Mouse (Mus musculus): ENCODE data around the gene Gm28827. TPM values are rescaled to one million over a fixed set of nuclear protein-coding genes. Genes with fewer than 3 reads are reported as not detected.
"Not testable (repeated sequence)": the region's sequence is repeated elsewhere in the genome, so short reads cannot be mapped to it uniquely, and the experiment has no call there.

Gene Gm28827
- total RNA-seq (2014; rRNA removed) (not detected in 2 replicates), polyA plus RNA-seq (2012; rRNA removed) (not detected in 2 replicates)

DNA sequence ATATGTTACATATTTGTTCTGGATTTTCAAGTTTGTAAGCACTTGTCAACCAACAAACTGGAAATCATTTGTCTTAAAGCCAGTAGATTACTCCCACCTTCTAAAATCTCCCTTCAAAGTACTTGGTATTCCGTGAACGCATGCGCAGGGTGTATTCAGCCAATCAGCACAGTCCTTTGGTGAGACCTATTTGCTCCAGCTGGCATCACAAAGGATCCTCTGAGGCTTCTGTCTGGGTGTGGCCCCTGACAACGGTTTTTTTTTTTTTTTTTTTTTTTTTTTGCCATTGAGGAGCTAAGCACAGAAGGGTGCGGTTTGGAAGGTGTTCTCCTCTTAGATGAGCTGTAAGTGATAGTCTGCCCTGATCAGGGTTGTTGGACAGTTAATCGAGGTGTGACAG, at the start of gene Gm28827:
Gene Gm28827, plus strand, starts transcription at position 301 of the 400 bp plus-strand sequence.
- H3K79me2 ChIP-seq (ENCODE audit: control insufficient read depth, insufficient read depth, low read length); H3K9ac ChIP-seq (ENCODE audit: low read depth, low read length); H3K27me3 ChIP-seq (ENCODE audit: control insufficient read depth, insufficient read depth, low read length); H3K4me1 ChIP-seq (ENCODE audit: control insufficient read depth, insufficient read depth, low read length); H3K36me3 ChIP-seq (ENCODE audit: control insufficient read depth, insufficient read depth, low read length); H3K27ac ChIP-seq (replicated peaks; ENCODE audit: insufficient read depth, low read depth, low read length); DNase-seq (ENCODE audit: extremely low read depth, low read depth, low spot score); H3K4me3 ChIP-seq (ENCODE audit: insufficient read depth, low read depth, low read length): not testable (repeated sequence)
- no CpG with 5 or more reads among the region's 6 CpGs for WGBS

Measured in liver, adult 2 months (tissue).